Mouse (Mus musculus) ES-CJ7 (cell line): ENCODE results near the gene Gm10799.
A peak's percentile ranks its signal among the peaks of the same experiment; 100 is the strongest.
"Not testable (repeated sequence)": the region's sequence is repeated elsewhere in the genome, so short reads cannot be mapped to it uniquely, and the experiment has no call there.

Source experiments
- DNase-seq: peaks from one replicate; pipeline ENCODE4 v3.0.0; 2011; ENCODE audit warnings: low read depth, low spot score

Gm10799 gene

DNA sequence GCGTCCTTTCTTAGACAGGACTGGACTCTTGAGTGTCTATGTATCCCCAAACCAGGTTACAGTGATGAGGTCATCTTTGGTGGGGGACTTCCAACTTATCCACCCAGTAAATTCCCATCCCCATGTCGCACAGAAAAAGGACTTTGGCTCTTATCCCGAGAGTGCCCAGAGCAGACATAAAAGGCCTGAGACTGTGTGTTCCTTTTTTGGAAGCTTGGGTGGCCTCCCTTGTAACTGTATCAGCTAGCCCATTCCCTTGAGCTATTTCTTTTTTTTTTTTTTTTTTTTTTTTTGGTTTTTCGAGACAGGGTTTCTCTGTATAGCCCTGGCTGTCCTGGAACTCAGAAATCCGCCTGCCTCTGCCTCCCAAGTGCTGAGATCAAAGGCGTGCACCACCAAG lies 2.8 kb downstream of the Gm10799 start, which contains the start of gene Gm10912:
Gene Gm10912, plus strand, starts transcription at position 301 of the 400 bp plus-strand sequence.
- not testable (repeated sequence) for DNase-seq

DNA sequence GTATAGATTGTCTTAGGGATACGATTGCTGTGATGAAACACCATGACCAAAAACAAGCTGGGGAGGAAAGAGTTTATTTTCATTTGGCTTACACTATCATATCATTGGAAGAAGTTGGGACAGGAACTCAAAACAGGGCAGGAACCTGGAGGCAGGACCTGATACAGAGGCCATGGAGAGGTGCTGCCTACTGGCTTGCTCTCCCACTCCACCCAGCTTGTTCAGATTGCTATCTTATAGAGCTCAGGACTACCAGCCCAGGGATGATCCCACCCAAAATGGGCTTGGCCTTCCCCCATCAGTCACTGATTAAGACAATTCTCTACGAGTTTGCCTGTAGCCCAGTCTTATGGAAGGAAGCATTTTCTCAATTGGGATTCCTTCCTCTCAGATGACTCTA lies 4.2 kb downstream of the Gm10799 start:
- DNase-seq, result no peak

DNA sequence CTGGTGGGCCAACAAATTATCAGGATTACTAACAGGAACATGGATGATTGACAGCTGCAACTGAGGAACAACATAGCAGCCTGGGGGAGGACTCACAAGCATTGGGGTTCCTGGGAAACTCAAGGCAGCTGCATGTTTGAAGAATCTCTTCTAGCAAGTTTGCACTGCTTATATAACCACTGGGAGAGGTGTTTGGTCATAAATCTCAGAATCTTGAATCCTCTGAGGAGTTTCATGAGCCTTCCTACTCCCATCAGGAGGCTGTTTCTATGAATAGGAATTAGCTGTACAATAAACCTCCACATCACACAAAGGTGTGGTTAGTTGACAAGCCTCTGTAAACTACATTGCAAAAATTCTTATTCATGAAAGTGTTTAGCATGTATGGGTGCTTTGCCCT lies 5.7 kb downstream of the Gm10799 start:
- no peak for DNase-seq

DNA sequence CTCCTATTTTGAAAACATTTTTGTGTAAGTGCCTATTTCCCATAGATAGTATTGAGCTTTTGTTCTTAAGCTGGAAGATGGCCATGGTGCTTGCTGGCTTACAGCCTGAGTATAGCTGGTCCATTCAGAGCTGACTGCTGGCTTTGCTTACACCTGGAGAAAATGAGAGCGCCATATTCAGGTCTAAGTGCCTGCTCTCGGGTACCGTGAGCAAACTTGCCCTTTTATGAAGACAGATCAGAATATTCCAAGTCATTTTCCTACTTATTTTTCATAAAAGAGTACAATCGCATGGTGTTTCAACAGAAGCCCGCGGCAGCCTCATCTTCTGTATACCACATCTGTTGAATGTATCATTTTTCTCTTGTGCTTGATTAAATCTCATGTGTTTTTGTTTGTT lies 7.4 kb downstream of the Gm10799 start:
- DNase-seq, result no peak

DNA sequence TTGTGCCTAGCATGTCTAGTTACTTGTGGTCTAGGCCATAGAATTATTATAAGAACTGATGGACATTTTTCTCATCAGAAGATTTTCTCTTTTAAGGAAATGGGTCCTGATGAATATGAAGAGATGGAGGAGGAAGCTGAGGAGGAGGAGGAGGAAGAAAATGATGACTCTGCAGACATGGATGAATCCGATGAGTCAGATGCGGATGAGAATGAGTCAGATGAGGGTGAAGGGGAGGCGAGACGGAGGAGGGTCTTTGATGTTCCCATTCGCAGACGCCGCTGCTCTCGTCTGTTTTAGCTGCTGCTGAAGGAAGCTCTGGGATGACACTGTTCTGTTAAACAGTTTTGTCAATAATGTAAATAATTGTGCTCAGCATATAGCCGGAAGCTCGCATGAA lies 8.6 kb downstream of the Gm10799 start:
- no peak for DNase-seq

DNA sequence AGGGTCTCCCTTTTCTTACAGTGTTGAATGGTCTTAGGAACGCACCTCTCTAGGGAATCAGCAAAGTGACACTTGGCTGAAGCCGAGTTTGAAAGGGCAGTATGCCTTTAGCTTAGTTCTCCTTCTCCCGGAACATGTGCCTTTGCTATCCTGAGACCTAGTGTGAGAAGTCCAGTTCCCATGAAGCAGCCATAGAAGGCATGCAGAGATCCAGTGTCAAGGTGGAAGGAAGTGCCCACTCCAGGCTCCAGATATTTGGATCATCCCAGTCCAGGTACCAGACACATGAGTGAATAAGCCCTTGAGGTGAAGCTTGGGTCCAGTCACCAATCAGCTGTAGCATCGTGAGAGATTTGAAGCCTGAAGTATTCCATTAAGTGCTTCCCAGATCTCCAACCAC lies 9.4 kb downstream of the Gm10799 start:
- DNase-seq, result no peak

DNA sequence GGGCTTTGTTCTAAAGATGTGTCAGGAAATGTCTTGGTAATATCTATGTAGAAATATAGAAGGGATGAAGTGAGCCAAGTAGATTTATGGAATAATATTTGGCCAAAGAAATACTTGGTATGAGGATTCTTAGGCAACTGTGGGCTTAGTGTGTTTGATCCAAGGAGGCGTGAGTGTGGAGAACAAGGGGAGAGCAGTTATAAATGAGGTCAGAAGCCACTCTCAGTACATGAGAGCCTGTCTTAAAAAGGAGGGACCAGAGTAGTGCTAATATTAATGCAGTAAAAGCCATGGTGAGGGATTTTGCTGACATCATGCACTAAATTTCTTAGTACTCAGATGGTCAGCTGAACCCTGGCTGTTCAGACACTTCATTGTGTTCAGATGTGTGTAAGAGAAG lies 10.0 kb downstream of the Gm10799 start:
- DNase-seq, result no peak

DNA sequence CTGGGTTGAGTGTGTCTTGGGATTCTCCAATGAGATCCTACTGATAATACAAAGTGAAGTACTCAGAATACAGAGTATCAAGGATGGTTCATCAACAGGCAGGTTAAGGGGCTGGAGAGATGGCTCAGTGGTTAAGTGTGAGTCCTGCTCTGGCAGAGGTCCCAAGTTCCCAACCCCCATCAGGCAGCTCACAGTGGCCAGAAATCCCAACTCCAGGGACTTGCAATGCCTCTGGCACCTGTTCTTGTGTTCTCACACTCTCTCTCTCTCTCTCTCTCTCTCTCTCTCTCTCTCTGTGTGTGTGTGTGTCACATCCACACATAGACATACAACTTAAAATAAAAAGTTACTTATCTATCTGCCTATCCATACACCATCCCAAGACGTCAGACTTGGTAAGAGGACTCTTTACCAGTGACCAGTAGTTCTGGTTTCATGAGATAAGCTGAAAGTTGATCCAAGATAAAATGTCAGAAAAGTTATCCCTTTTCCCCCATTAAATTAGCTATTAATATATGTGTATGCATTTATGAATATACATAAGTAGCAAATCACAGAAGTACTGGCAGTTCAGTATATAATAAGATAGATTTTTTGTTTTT lies 23.8 kb downstream of the Gm10799 start:
- DNase-seq, result no peak

DNA sequence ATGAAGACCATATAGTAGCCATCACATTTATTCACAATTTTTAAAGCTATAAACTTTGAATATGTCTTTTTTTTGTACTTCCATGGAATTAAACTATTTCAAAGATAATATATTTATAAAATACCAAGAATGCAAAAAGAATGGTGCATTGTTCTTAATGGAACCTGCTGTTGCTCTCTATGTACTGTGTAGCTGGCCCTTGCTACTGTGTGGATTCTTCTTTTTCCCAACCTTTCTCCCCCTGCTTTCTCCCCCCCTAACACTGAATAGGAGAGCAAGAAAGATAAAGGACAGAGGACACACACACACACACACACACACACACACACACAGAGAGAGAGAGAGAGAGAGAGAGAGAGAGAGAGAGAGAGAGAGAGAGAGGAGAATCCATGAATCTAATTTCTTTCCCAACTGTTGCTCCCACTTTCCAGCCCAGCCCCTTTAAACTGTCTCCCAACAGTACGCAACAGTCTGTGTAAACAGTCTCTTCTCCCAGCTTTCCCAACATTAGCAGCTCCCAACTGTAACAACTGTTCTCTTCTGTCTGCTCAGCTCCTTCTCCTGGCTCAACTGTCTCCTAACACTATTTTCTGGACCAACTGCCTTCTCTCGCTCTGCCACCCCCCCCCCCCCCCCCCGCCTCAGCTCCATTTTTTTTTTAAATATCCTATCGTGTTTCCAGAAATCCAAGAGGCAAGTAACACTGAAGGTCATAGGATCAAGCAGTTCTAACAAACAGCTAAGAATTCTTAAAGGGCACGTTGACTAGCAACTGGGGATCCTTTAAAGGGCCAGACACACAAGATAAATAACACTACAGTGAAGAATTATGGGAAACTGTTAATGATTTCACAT lies 24.5 kb downstream of the Gm10799 start:
- DNase-seq, result no peak

DNA sequence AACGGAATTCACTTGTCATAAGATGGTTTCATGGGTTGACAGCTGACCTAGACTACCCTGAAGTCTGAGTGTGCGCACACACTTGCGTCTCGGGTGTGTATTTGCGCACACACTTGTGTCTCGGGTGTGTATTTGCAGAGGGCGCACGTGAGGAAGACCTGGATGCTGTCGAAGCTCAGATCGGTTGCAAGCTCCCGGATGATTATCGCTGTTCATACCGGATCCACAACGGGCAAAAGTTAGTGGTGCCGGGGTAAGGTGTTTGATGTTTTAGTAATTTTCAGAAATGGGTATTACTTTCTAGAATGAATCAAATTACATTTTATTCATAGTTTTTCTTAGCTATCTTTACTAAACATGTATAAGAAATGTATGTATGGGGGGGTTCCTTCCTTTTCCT lies 25.6 kb downstream of the Gm10799 start:
- DNase-seq, result no peak

DNA sequence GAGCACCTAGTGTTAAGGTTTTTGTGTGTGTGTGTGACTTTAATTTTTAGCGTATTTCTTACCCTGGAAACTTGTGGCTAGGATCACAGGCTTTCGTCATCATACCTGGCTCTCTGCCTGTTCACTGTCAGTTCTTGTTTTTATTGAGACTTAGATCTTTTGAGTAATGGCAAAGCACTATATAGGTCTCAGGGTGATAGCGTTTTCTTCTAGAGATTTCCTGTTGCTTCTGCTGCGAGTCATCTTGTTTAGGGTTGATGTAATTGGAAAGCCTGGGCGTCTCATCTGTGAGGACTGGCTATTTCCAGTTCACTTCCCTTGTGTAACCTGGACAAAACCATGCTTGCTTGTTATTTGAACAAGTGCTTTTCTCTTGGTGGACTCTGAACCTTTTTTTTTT lies 26.7 kb downstream of the Gm10799 start:
- no peak for DNase-seq

DNA sequence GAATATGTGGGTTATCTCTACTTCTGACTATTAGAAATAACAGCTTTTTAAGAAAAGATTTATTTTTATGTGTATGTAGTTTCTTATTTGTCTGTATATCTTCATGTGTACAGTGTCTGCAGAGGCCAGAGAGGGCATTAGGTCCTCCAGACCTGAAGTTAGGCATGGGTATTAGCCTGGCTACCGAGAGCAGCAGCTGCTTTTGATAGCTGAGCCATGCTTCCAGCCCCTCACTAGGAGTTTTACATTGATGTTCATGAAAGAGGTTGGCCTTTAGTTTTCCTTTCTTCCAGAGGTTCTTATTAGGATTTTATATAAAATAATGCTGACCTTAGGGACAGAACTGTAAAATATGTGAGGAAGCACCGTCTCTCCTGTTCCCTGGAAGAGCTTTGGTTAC lies 30.1 kb downstream of the Gm10799 start:
- DNase-seq, result no peak

DNA sequence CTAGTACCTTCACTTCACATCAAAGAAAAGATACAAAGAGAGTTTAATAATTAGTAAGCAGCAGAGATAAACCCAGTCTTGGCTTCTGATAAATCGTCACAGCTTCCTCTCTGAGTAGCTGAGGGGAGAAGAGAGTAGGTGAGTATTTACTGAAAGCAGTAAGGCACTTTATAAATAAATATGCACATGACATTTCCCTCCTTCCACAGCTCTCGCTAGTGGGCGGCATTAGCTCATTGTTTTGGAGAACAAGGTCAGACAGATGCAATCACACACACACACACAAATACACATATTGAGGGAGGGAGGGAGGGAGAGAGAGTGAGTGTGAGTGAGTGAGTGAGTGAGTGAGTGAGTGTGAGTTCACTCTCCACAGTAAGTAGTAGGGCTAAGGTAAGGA lies 32.0 kb downstream of the Gm10799 start:
- DNase-seq, result no peak

DNA sequence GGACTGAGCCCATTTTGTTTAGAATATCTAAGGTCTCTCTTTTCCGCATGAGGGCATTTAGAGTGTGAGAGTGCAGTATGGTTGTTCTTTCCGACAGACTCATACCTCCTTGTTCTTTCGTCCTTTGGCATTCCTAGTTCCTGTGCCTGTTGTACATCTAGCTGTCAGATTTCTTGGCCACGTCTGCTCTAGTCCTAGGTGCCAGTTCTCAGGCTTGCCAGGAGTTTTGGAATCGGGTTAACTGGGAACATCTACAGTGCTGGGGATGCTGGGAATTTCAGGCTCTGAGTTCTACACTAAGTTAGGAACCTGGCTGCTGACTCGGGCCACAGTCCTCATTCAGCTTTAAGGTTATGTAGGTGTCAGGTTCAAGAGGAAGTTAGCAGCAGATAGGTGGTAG lies 32.8 kb downstream of the Gm10799 start:
- DNase-seq, result no peak

DNA sequence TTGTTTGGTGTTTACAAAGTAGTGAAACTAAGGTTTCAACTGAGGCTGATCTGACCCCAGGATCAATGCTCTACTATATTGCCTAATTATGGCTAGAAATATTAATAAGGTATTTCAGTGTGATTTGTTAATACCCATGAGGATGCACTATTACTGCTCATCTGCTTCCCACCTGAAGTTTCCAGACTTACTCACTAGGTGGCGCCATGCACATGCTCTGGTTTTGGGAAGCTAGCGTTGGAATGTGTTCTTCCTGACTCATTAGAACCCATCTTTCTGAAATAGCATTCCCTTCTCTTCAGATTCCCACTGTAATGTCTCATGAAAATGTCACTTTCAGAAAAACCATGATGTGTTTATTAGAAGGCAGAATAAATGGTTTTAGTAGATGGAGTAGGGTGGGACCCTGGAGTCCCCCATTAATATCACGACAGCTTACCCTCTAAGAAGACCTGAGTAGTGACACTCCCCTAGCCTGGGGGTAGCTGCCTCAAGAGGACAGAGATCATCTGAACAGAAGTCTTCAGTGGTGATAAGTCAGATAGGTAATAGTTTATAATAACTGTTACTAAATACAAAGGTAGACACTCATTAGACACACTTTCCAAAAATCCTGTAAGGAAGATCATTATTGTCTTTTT lies 33.4 kb downstream of the Gm10799 start:
- DNase-seq, result peak; percentile 68

DNA sequence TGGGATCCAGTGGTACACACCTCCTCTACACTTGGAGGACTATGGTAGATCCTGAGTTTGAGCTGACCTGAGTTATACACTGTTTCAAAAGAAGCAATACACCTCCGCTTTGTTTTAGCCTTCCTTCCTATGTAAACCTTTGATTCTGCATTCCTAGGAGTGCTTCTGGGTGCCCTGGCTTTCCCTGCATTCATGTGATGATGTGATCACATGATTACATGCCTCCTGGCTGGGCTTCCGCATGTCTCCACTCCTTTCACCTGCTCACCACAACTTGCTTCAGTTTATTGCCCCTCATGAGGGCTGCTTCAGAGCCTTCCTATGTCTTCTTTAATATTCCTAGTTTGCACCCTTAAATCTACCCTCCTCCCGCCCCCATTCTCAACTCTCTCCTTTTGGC lies 36.3 kb downstream of the Gm10799 start:
- peak; percentile 57 for DNase-seq

DNA sequence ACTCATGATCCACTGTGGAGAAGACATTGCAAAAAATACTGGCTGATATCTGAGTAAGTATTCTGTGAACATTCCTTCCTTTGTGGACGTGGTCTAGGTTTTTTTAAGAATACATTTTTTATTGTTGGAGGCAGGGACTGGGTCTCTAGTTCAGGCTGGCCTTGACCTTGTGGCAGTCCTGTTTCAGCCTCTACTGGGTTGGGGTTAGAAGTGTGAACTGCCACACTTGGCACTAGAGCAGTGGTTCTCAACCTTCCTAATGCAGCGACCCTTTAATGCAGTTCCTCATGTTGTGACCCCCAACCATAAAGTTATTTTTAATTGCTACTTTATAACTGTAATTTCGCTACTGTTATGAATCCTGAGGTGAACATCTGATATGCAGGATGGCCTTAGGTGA lies 38.0 kb downstream of the Gm10799 start:
- DNase-seq, result no peak

DNA sequence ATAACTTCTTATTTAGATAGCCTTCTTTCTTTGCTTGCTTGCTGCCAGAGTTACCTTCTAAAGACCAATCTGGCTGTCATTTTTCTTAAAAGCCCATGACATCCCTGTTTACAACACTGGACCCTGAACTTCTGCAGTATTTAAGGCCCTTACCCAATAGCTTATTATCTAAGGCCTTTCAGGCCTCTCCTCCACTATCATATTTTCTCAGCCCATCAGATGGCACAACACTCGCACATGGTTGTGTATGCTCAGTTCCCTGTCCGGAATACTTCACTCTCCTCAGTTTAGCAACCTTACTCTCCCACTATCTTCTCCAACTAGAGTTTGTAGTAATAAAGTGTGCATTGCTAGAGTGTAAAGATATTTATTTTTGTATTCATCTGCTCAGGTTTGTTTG lies 39.3 kb downstream of the Gm10799 start:
- no peak for DNase-seq

DNA sequence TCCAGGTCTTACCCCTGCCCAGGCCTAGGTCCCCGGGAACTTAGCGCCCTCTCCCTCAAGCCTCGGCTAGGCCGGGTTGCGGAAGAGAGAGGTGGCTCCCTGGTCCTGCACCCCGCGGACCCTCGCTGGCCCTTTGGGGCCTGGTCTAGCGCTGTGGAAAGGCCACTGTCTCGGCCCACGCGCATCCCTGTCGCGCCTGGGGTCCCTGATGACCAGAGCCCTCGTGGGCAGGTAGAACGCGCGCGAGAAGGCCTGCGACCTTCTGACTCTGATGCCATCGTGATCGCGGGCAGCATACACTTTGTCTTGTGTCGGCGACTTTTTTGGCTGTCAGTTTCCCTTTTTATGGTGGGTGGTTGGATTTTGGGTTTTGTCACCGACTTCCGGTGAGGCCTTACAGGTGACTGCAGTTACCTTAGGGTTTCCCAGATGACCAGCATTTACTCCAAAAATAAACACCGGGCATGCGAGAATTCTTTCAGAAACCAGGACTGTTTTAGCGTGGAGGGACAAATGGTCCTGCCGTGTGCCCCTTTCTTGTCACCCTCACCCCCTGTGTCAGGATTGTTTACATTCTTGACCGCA lies 40.1 kb downstream of the Gm10799 start, which contains the start of gene 4931422A03Rik:
Gene 4931422A03Rik, minus strand, starts transcription at position 223 of the 585 bp plus-strand sequence.
- DNase-seq, result no peak

DNA sequence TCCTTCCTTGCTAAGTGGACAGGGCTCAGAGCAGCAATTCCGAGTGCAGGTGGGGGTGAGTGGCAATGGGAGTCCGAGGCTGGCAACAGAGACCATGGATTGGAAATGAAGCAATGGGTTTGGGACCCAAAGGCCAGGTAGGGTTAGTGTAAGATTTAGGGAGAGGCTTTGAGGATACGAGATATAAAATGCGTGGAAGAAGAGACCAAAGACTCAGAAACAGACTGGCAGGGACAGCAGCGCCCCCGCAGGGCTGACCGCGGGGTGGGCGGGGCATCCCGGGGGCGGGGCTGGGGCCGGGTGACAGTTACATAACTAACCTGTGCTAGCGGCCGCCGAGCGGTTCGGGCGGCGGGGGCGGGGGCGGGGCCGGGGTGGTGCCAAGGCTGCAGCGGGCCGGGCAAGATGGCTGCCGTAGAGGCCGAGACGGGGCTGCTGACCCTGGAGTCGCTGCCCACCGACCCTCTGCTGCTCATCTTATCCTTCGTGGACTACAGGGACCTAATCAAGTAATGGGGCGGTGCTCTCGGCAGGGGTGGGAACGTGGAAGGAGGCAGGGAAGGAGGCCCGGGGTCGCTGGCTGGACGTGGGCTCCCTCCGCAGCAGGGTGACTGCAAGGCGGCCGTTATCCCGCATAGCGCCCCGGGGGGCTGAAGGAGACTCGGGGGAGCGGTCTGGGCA lies 40.8 kb downstream of the Gm10799 start, which contains the start of gene Fbxo3:
Gene Fbxo3, plus strand, starts transcription at position 264 of the 681 bp plus-strand sequence.
- peak; percentile 68 for DNase-seq

DNA sequence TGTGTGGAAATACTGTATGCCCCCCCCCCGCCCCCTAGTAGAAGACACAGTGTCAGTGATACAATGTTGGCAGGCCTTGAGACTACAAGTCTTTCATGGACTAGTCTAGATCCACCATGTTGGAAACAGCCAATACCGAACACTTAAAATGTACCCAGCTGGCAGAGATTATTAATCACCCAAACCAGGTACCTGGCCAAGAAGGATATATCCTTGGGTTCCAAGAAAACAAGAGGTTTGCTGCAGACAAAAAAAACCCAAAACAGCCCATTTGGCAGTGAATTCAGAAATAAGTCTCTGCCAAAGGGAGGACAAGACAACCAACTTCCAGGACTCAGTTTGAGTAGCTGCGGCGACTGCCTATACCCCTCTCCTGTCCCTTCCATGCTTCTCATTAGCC lies 43.7 kb downstream of the Gm10799 start:
- DNase-seq, result no peak

DNA sequence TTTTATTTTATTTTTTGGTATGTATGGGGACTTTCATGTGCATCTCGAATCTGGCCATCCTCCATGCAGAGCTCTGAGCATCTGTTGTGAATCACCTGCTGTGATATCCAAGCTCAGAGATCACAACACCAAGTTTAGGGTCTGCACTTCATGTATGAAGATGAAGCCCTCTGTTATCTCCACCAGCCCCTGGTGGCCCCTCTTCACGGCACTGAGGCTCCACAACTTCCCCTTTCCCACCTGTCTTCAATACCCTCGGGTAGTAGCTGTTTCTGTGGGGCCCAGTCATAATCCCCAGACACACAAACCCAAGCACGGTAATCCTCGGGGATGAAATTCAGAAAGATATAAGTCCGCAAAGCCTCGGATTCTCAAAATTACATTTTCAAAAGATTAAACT lies 45.3 kb downstream of the Gm10799 start:
- no peak for DNase-seq
